Mouse (Mus musculus) MEL (cell line): ENCODE results near the gene Axin1. TPM values are rescaled to one million over a fixed set of nuclear protein-coding genes. Genes with fewer than 3 reads are reported as not detected.
A peak's percentile ranks its signal among the peaks of the same experiment; 100 is the strongest.

Source experiments
- DNase-seq: peaks from one replicate; pipeline ENCODE4 v3.0.0; 2011; ENCODE audit warnings: low read depth, low spot score
- H3K27ac ChIP-seq: 2 replicates; pipeline ENCODE4 v1.5.1; 2012; ENCODE audit warnings: low read depth, mild to moderate bottlenecking, control low read depth, low read length, moderate library complexity; ENCODE audit not compliant: control insufficient read depth
- H3K27me3 ChIP-seq, 2 experiments: fragments of 150-350 bp in 1 of 2; sonication (generic) in 1 of 2; 2 replicates each; pipeline ENCODE4 v1.6.1; 2012; ENCODE audit warnings: low read length in 2 of 2, mild to moderate bottlenecking in 2 of 2, improper control_type of control experiment in 1 of 2, moderate library complexity in 1 of 2; ENCODE audit not compliant: insufficient read depth in 2 of 2, control insufficient read depth in 1 of 2
- H3K36me3 ChIP-seq, 2 experiments: 2 replicates each; pipeline ENCODE4 v1.6.1; 2012 to 2014; ENCODE audit warnings: low read length in 2 of 2, improper control_type of control experiment in 1 of 2, inconsistent platforms in 1 of 2, mild to moderate bottlenecking in 1 of 2; ENCODE audit not compliant: insufficient read depth in 2 of 2, control insufficient read depth in 1 of 2
- H3K4me1 ChIP-seq, 2 experiments: fragments of 150-350 bp in 1 of 2; sonication (generic) in 1 of 2; 2 replicates each; pipeline ENCODE4 v1.6.1; 2012; ENCODE audit warnings: low read length in 2 of 2, improper control_type of control experiment in 1 of 2, mild to moderate bottlenecking in 1 of 2; ENCODE audit not compliant: insufficient read depth in 2 of 2, control insufficient read depth in 1 of 2
- H3K4me3 ChIP-seq, 2 experiments: fragments of 150-350 bp in 1 of 2; sonication (generic) in 1 of 2; 2 replicates each; pipeline ENCODE4 v1.5.1; 2012; ENCODE audit warnings: low read depth in 2 of 2, low read length in 2 of 2, mild to moderate bottlenecking in 2 of 2, moderate library complexity in 2 of 2, control low read depth in 1 of 2, improper control_type of control experiment in 1 of 2; ENCODE audit not compliant: control insufficient read depth in 1 of 2, insufficient read depth in 1 of 2
- H3K79me2 ChIP-seq: 2 replicates; pipeline ENCODE4 v1.6.1; 2012; ENCODE audit warnings: mild to moderate bottlenecking, low read length, moderate library complexity; ENCODE audit not compliant: control insufficient read depth, poor library complexity, insufficient read depth
- H3K9ac ChIP-seq: 2 replicates; pipeline ENCODE4 v1.6.1; 2012; ENCODE audit warnings: low read depth, mild to moderate bottlenecking, control low read depth, low read length, moderate library complexity; ENCODE audit not compliant: control insufficient read depth, poor library complexity, severe bottlenecking
- H3K9me3 ChIP-seq: fragments of 150-350 bp; sonication (generic); replicated peaks from 2 replicates; pipeline ENCODE4 v1.6.1; 2012; ENCODE audit warnings: mild to moderate bottlenecking, low read length, improper control_type of control experiment, moderate library complexity; ENCODE audit not compliant: insufficient read depth
- BHLHE40 ChIP-seq: IDR thresholded peaks from 2 replicates; pipeline ENCODE4 v1.6.1; 2012; ENCODE audit warnings: low read depth, mild to moderate bottlenecking, inconsistent platforms, low read length, improper control_type of control experiment, borderline replicate concordance
- CHD2 ChIP-seq: IDR thresholded peaks from 2 replicates; pipeline ENCODE4 v1.6.1; 2011; ENCODE audit warnings: low read length, improper control_type of control experiment
- EP300 ChIP-seq, 2 experiments: IDR thresholded peaks; 2 replicates each; pipeline ENCODE4 v1.6.1; 2011; ENCODE audit warnings: improper control_type of control experiment in 2 of 2, low read length in 2 of 2, low read depth in 1 of 2, mild to moderate bottlenecking in 1 of 2
- ETS1 ChIP-seq: IDR thresholded peaks from 2 replicates; pipeline ENCODE4 v1.6.1; 2012; ENCODE audit warnings: low read depth, mild to moderate bottlenecking, inconsistent platforms, low read length, improper control_type of control experiment, moderate library complexity
- KAT2A ChIP-seq: conservative IDR thresholded peaks from 2 replicates; pipeline ENCODE4 v1.6.1; 2012; ENCODE audit warnings: low read depth, low read length, improper control_type of control experiment, inconsistent platforms
- MAFK ChIP-seq: IDR thresholded peaks from 2 replicates; pipeline ENCODE4 v1.6.1; 2011; ENCODE audit warnings: low read depth, mild to moderate bottlenecking, low read length, improper control_type of control experiment, borderline replicate concordance
- MAZ ChIP-seq: IDR thresholded peaks from 2 replicates; pipeline ENCODE4 v1.6.1; 2012; ENCODE audit warnings: low read depth, mild to moderate bottlenecking, inconsistent platforms, low read length, improper control_type of control experiment
- POLR2AphosphoS2 ChIP-seq: IDR thresholded peaks from 2 replicates; pipeline ENCODE4 v1.6.1; 2011; ENCODE audit warnings: low read length, improper control_type of control experiment
- RAD21 ChIP-seq: IDR thresholded peaks from 2 replicates; pipeline ENCODE4 v1.6.1; 2011; ENCODE audit warnings: mild to moderate bottlenecking, low read depth, low read length, improper control_type of control experiment
- RCOR1 ChIP-seq: IDR thresholded peaks from 2 replicates; pipeline ENCODE4 v1.6.1; 2012; ENCODE audit warnings: low read depth, mild to moderate bottlenecking, inconsistent platforms, low read length, improper control_type of control experiment
- SIN3A ChIP-seq: IDR thresholded peaks from 2 replicates; pipeline ENCODE4 v1.6.1; 2012; ENCODE audit warnings: low read length, improper control_type of control experiment, inconsistent platforms
- SMC3 ChIP-seq: IDR thresholded peaks from 2 replicates; pipeline ENCODE4 v1.6.1; 2011; ENCODE audit warnings: low read depth, low read length, improper control_type of control experiment
- TAL1 ChIP-seq: IDR thresholded peaks from 2 replicates; pipeline ENCODE4 v1.6.1; 2012; ENCODE audit warnings: mild to moderate bottlenecking, inconsistent platforms, low read length, moderate library complexity, mixed read lengths
- TCF12 ChIP-seq: IDR thresholded peaks from 2 replicates; pipeline ENCODE4 v1.6.1; 2014; ENCODE audit warnings: low read depth, mild to moderate bottlenecking, inconsistent platforms, low read length, improper control_type of control experiment, moderate library complexity
- UBTF ChIP-seq: IDR thresholded peaks from 2 replicates; pipeline ENCODE4 v1.6.1; 2012; ENCODE audit warnings: low read depth, mild to moderate bottlenecking, inconsistent platforms, low read length, improper control_type of control experiment, moderate library complexity, borderline replicate concordance; ENCODE audit not compliant: insufficient read depth
- USF2 ChIP-seq, 2 experiments: IDR thresholded peaks; 2 replicates each; pipeline ENCODE4 v1.6.1; 2011 to 2012; ENCODE audit warnings: improper control_type of control experiment in 2 of 2, low read length in 2 of 2, borderline replicate concordance in 1 of 2, inconsistent platforms in 1 of 2, low read depth in 1 of 2, mild to moderate bottlenecking in 1 of 2; ENCODE audit not compliant: insufficient read depth in 1 of 2
- ZNF384 ChIP-seq: IDR thresholded peaks from 2 replicates; pipeline ENCODE4 v1.6.1; 2012; ENCODE audit warnings: low read depth, mild to moderate bottlenecking, inconsistent platforms, low read length, improper control_type of control experiment
- polyA plus RNA-seq, 2 experiments: library from polyadenylated mRNA; stranded (reverse) in 1 of 2; unstranded in 1 of 2; fragments of >175 nt in 1 of 2; fragments of >200 nt in 1 of 2; gene quantifications; 2 replicates each; pipeline versions ENCODE4 v1.2.1 to v1.2.4; 2012; ENCODE audit warnings: low replicate concordance in 2 of 2, low read depth in 1 of 2; ENCODE audit not compliant: insufficient read length in 2 of 2, insufficient read depth in 1 of 2, missing spikeins in 1 of 2
- total RNA-seq: library from RNA; depleted of rRNA; stranded (reverse); fragments of 300-350 nt; gene quantifications from 2 replicates; pipeline ENCODE4 v1.2.3, GENCODE M21; 2012

Gene Axin1
- total and polyA plus RNA-seq, 3 experiments: 33.5 to 54.2 TPM; not detected in 1

- peaks cover 5 to 37% of the 10 kb centered on the region in 2 experiments; a peak in 3 of 4 replicates for H3K4me1 ChIP-seq
- H3K4me3 ChIP-seq: no peak overlapping the region
- peak; percentile 42 for DNase-seq
- 0 out of 2 replicates have a peak overlapping the region, but pooled peaks have one; percentile 4 for H3K27ac ChIP-seq
- no peak overlapping the region for H3K9ac ChIP-seq
- H3K36me3 ChIP-seq: peaks cover 0 to 2% of the 10 kb centered on the region in 2 experiments; a peak in 2 of 4 replicates
- no peaks in the 10 kb centered on the region for H3K9me3 ChIP-seq
- H3K27me3 ChIP-seq: no peaks in the 10 kb centered on the region
- no peaks in the 10 kb centered on the region; the same call in 1 of the 2 replicates for H3K79me2 ChIP-seq
- TF ChIP-seq EP300 (IDR thresholded peaks at IDR 0.05; ENCODE audit: low read depth in 1 of 2, low read length in 2 of 2) (peak in 1 of 2 experiments; percentile 55; a peak in 2 of 4 replicates), TCF12 (peak; percentile 73), ETS1 (peak; percentile 43; the same call in 1 of the 2 replicates), USF2 (IDR thresholded peaks at IDR 0.05; ENCODE audit: borderline replicate concordance in 1 of 2, insufficient read depth in 1 of 2, low read depth in 1 of 2, low read length in 2 of 2) (no peak)
- TF ChIP-seq, all 39 proteins: peak for 3
Observed at GRCm38 (mm10) chr17:26115205-26115898, 23.1 kb upstream of the Axin1 start.

GRCm38 (mm10) chr17:26115956-26116487, 22.5 kb upstream of the Axin1 start:
- Histone ChIP-seq H3K4me3 (no peak overlapping the region), H3K9me3 (no peaks in the 10 kb centered on the region), H3K9ac (no peak overlapping the region), H3K27ac (no peak overlapping the region), H3K4me1 (peaks cover 5 to 37% of the 10 kb centered on the region in 2 experiments; a peak in 3 of 4 replicates), H3K27me3 (no peaks in the 10 kb centered on the region), H3K79me2 (no peaks in the 10 kb centered on the region; the same call in 1 of the 2 replicates), H3K36me3 (peaks cover 0 to 2% of the 10 kb centered on the region in 2 experiments; a peak in 2 of 4 replicates)
- no peak for TF ChIP-seq POLR2AphosphoS2
- TF ChIP-seq RCOR1: no peak
- TF ChIP-seq USF2 (IDR thresholded peaks at IDR 0.05; ENCODE audit: borderline replicate concordance in 1 of 2, insufficient read depth in 1 of 2, low read depth in 1 of 2, low read length in 2 of 2): no peak
- no peak for TF ChIP-seq RAD21
- TF ChIP-seq UBTF: no peak
- no peak for DNase-seq

DNA sequence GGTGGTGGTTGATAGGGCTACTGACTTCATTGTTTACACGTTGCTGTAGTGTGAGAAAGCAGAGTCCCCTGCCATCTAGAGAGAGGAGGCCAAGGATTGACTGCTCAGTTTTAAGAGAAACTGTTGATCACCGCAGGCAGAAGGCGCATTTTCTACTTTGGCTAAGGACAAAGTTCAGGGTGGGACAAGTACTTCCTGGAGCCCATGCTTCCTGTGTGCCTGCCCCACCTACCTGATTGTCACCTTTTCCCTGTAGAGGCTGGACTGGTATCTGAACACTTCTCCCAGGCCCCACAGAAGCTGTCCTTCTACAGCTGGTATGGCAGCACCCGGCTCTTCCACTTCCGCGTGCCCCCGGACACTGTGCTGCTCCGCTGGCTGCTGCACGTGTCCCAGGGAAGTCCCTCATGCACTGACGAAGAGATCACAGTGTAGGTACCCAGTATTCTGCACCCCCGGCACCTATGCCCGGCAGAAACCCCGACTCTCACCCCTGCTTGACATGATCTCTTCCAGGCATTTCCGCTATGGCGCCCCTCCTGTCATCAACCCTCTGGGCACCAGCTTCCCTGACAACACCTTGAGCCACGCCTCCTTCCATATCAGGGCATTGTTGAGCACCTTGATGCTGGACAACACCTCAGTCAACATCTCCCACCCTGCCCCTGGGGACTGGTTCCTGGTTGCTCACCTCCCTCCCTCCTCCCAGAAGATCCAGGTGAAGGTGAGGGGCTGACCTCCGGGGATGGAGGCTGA, 21.8 kb upstream of the Axin1 start:
- Histone ChIP-seq H3K4me3 (no peak overlapping the region), H3K27ac (no peak overlapping the region), H3K36me3 (peaks cover 0 to 2% of the 10 kb centered on the region in 2 experiments; a peak in 2 of 4 replicates), H3K9me3 (no peaks in the 10 kb centered on the region), H3K4me1 (peaks cover 5 to 37% of the 10 kb centered on the region in 2 experiments; a peak in 3 of 4 replicates), H3K79me2 (no peaks in the 10 kb centered on the region; the same call in 1 of the 2 replicates), H3K9ac (no peak overlapping the region), H3K27me3 (no peaks in the 10 kb centered on the region)
- no peak for TF ChIP-seq MAFK
- no peak for TF ChIP-seq SIN3A
- TF ChIP-seq BHLHE40: no peak
- TF ChIP-seq TCF12: no peak
- TF ChIP-seq TAL1: no peak
- no peak for TF ChIP-seq KAT2A
- TF ChIP-seq UBTF: no peak
- no peak for TF ChIP-seq CHD2
- TF ChIP-seq SMC3: no peak
- TF ChIP-seq MAZ: no peak
- TF ChIP-seq ZNF384: no peak
- no peak for DNase-seq
